Mouse (Mus musculus): ENCODE results near the gene Wscd2. TPM values are rescaled to one million over a fixed set of nuclear protein-coding genes. Genes with fewer than 3 reads are reported as not detected.

Wscd2 gene
- polyA plus RNA-seq, 1 experiment from 2014 or later: 11.3 TPM

- Histone ChIP-seq H3K4me3 (ENCODE audit: low read depth, low read length) (no peak overlapping the region), H3K27me3 (ENCODE audit: control insufficient read depth, insufficient read depth, low read length) (no peaks in the 10 kb centered on the region), H3K4me1 (ENCODE audit: control insufficient read depth, insufficient read depth, low read length) (peaks cover 16% of the 10 kb centered on the region), H3K36me3 (ENCODE audit: control insufficient read depth, insufficient read depth, low read length) (no peaks in the 10 kb centered on the region), H3K27ac (ENCODE audit: low read depth, low read length) (peak overlapping the region; percentile 68), H3K9ac (ENCODE audit: low read length) (no peak overlapping the region), H3K9me3 (ENCODE audit: control insufficient read depth, low read length) (no peaks in the 10 kb centered on the region), H3K4me2 (ENCODE audit: low read depth) (no peak overlapping the region)
- DNase-seq (ENCODE audit: low spot score): peak; percentile 46
- ATAC-seq (ENCODE audit: insufficient read depth, low FRiP score, low TSS enrichment): no peak
- WGBS: 24% methylated on average over 4 of the region's 4 CpGs
Measured at GRCm38 (mm10) chr5:113504654-113505053, 14.5 kb downstream of the Wscd2 start.

- Histone ChIP-seq H3K4me2 (ENCODE audit: low read depth) (no peak overlapping the region), H3K27ac (ENCODE audit: low read depth, low read length) (no peak overlapping the region), H3K9me3 (ENCODE audit: control insufficient read depth, low read length) (no peaks in the 10 kb centered on the region), H3K9ac (ENCODE audit: low read length) (no peak overlapping the region), H3K36me3 (ENCODE audit: control insufficient read depth, insufficient read depth, low read length) (no peaks in the 10 kb centered on the region), H3K4me3 (ENCODE audit: low read depth, low read length) (no peak overlapping the region), H3K27me3 (ENCODE audit: control insufficient read depth, insufficient read depth, low read length) (no peaks in the 10 kb centered on the region), H3K4me1 (ENCODE audit: control insufficient read depth, insufficient read depth, low read length) (peaks cover 16% of the 10 kb centered on the region)
- DNase-seq (ENCODE audit: low spot score) (no peak), ATAC-seq (ENCODE audit: insufficient read depth, low FRiP score, low TSS enrichment) (no peak)
- WGBS: 68% methylated on average over 6 of the region's 6 CpGs
Measured at GRCm38 (mm10) chr5:113506065-113506464, 15.9 kb downstream of the Wscd2 start.

DNA sequence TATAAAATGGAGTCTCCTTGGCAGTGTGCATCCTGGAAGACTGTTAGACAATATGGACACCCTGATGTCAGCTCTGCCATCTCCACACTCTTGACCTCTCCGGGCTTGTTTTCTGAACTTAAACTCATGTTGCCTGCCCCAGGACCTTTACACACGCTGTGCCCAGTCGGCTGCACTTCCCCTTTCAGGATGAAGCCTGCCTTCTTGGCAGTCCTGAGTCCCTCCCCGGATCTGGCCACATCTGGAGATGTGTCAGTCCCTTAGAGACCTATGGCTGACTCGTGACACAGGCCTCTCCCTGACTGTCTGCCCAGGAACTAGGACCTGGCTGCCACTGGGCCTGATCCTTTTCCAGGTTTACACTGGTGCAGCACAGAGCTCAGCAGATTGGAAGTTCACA is 16.6 kb downstream of the Wscd2 start:
- 86% methylated on average over 5 of the region's 5 CpGs for WGBS
- Histone ChIP-seq H3K27me3 (ENCODE audit: control insufficient read depth, insufficient read depth, low read length) (no peaks in the 10 kb centered on the region), H3K27ac (ENCODE audit: low read depth, low read length) (no peak overlapping the region), H3K9ac (ENCODE audit: low read length) (no peak overlapping the region), H3K9me3 (ENCODE audit: control insufficient read depth, low read length) (no peaks in the 10 kb centered on the region), H3K36me3 (ENCODE audit: control insufficient read depth, insufficient read depth, low read length) (no peaks in the 10 kb centered on the region), H3K4me1 (ENCODE audit: control insufficient read depth, insufficient read depth, low read length) (peaks cover 16% of the 10 kb centered on the region), H3K4me2 (ENCODE audit: low read depth) (no peak overlapping the region), H3K4me3 (ENCODE audit: low read depth, low read length) (no peak overlapping the region)
- DNase-seq (ENCODE audit: low spot score): no peak
- no peak for ATAC-seq (ENCODE audit: insufficient read depth, low FRiP score, low TSS enrichment)

GRCm38 (mm10) chr5:113509167-113509566 is 19.0 kb downstream of the Wscd2 start:
- no peak overlapping the region for H3K4me3 ChIP-seq (ENCODE audit: low read depth, low read length)
- no peak for ATAC-seq (ENCODE audit: insufficient read depth, low FRiP score, low TSS enrichment)
- no peak overlapping the region for H3K4me2 ChIP-seq (ENCODE audit: low read depth)
- no peak overlapping the region for H3K9ac ChIP-seq (ENCODE audit: low read length)
- H3K9me3 ChIP-seq (ENCODE audit: control insufficient read depth, low read length): no peaks in the 10 kb centered on the region
- WGBS: 72% methylated on average over 4 of the region's 4 CpGs
- H3K27me3 ChIP-seq (ENCODE audit: control insufficient read depth, insufficient read depth, low read length): no peaks in the 10 kb centered on the region
- H3K4me1 ChIP-seq (ENCODE audit: control insufficient read depth, insufficient read depth, low read length): peaks cover 7% of the 10 kb centered on the region
- DNase-seq (ENCODE audit: low spot score): no peak
- no peak overlapping the region for H3K27ac ChIP-seq (ENCODE audit: low read depth, low read length)
- no peaks in the 10 kb centered on the region for H3K36me3 ChIP-seq (ENCODE audit: control insufficient read depth, insufficient read depth, low read length)

- no peak overlapping the region for H3K4me2 ChIP-seq (ENCODE audit: low read depth)
- no peak overlapping the region for H3K27ac ChIP-seq (ENCODE audit: low read depth, low read length)
- H3K4me1 ChIP-seq (ENCODE audit: control insufficient read depth, insufficient read depth, low read length): peaks cover 7% of the 10 kb centered on the region; the same call in 1 of the 2 replicates
- no peaks in the 10 kb centered on the region for H3K36me3 ChIP-seq (ENCODE audit: control insufficient read depth, insufficient read depth, low read length)
- ATAC-seq (ENCODE audit: insufficient read depth, low FRiP score, low TSS enrichment): no peak
- no peak overlapping the region for H3K9ac ChIP-seq (ENCODE audit: low read length)
- 85% methylated on average over 8 of the region's 8 CpGs for WGBS
- H3K9me3 ChIP-seq (ENCODE audit: control insufficient read depth, low read length): no peaks in the 10 kb centered on the region
- no peaks in the 10 kb centered on the region for H3K27me3 ChIP-seq (ENCODE audit: control insufficient read depth, insufficient read depth, low read length)
- DNase-seq (ENCODE audit: low spot score): no peak
- no peak overlapping the region for H3K4me3 ChIP-seq (ENCODE audit: low read depth, low read length)
Measured at GRCm38 (mm10) chr5:113513640-113514039, 23.5 kb downstream of the Wscd2 start.

- ATAC-seq (ENCODE audit: insufficient read depth, low FRiP score, low TSS enrichment): no peak
- Histone ChIP-seq H3K4me1 (ENCODE audit: control insufficient read depth, insufficient read depth, low read length) (peaks cover 7% of the 10 kb centered on the region; the same call in 1 of the 2 replicates), H3K36me3 (ENCODE audit: control insufficient read depth, insufficient read depth, low read length) (no peaks in the 10 kb centered on the region), H3K9ac (ENCODE audit: low read length) (no peak overlapping the region), H3K9me3 (ENCODE audit: control insufficient read depth, low read length) (no peaks in the 10 kb centered on the region), H3K4me3 (ENCODE audit: low read depth, low read length) (no peak overlapping the region), H3K27me3 (ENCODE audit: control insufficient read depth, insufficient read depth, low read length) (no peaks in the 10 kb centered on the region), H3K4me2 (ENCODE audit: low read depth) (no peak overlapping the region), H3K27ac (ENCODE audit: low read depth, low read length) (no peak overlapping the region)
- WGBS: 91% methylated on average over 6 of the region's 6 CpGs
- no peak for DNase-seq (ENCODE audit: low spot score)
Measured at GRCm38 (mm10) chr5:113514062-113514461, 23.9 kb downstream of the Wscd2 start.

DNA sequence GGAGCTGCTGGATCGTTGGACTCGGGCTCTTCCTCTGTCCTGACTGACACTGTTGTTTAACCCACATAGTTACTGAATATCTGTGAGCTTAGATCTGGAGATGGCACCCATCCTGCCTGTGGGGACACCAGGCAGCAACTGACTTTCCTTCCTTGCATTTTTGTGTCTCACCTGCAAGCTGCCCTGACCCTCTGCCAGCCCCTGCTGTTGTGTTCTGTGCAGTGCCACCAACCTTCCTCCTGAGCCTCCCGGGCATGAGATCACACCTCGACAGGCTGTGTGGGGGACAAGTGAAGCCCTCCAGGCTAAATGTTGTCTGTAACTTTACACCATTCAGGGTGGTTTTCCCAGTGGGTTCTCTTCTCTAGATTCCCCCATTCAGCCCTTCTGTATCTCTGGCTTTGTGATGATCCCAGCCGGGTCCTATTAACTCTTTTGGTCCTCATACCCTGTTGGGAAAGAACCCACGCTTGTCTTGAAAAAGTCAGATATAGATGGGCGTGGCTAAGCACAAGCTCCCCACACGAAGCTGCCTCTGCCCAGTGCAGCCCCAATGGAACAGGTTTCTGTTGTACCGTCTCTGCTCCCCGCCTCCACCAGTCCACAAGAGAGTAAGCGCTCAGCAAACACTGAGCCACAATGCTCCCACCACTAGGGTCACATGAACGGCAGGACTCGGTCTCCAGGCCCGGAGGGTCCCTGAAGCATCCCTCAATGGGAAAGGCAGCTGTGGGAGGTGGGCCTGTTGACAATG is 26.2 kb downstream of the Wscd2 start:
- ATAC-seq (ENCODE audit: insufficient read depth, low FRiP score, low TSS enrichment): no peak
- Histone ChIP-seq H3K27me3 (ENCODE audit: control insufficient read depth, insufficient read depth, low read length) (no peaks in the 10 kb centered on the region), H3K9ac (ENCODE audit: low read length) (no peak overlapping the region), H3K9me3 (ENCODE audit: control insufficient read depth, low read length) (no peaks in the 10 kb centered on the region), H3K4me3 (ENCODE audit: low read depth, low read length) (no peak overlapping the region), H3K4me2 (ENCODE audit: low read depth) (peak overlapping the region; percentile 6; the same call in 1 of the 2 replicates), H3K36me3 (ENCODE audit: control insufficient read depth, insufficient read depth, low read length) (no peaks in the 10 kb centered on the region), H3K27ac (ENCODE audit: low read depth, low read length) (no peak overlapping the region; the same call in 1 of the 2 replicates), H3K4me1 (ENCODE audit: control insufficient read depth, insufficient read depth, low read length) (peaks cover 7% of the 10 kb centered on the region; the same call in 1 of the 2 replicates)
- WGBS: 41% methylated on average over 14 of the region's 14 CpGs
- DNase-seq (ENCODE audit: low spot score): no peak

DNA sequence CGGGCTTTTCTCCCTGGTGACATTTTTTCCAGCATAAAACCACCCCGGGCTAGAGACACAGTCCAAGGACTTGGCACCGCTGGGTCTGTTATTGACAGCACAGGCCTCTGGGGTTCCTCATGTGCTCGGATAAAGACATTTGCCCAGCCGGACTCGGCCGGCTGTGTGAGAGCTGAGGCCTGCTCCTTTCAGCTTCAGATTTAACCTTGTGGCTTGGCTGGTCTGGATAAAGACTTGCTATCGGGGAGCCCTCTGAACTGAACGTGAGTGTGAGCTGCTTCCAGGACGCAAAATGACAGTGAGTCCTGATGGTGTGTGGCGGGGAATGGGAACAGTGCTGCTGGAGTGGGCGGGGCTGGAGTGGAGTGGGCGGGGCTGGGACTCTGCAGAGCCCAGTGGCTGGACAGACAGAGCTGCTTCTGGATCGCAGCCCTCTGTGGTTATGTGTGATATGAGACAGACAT is 26.8 kb downstream of the Wscd2 start:
- Histone ChIP-seq H3K27me3 (ENCODE audit: control insufficient read depth, insufficient read depth, low read length) (no peaks in the 10 kb centered on the region), H3K4me3 (ENCODE audit: low read depth, low read length) (no peak overlapping the region), H3K4me1 (ENCODE audit: control insufficient read depth, insufficient read depth, low read length) (peaks cover 7% of the 10 kb centered on the region; the same call in 1 of the 2 replicates), H3K9ac (ENCODE audit: low read length) (no peak overlapping the region), H3K9me3 (ENCODE audit: control insufficient read depth, low read length) (no peaks in the 10 kb centered on the region), H3K27ac (ENCODE audit: low read depth, low read length) (no peak overlapping the region; the same call in 1 of the 2 replicates), H3K36me3 (ENCODE audit: control insufficient read depth, insufficient read depth, low read length) (no peaks in the 10 kb centered on the region), H3K4me2 (ENCODE audit: low read depth) (peak overlapping the region; percentile 6; the same call in 1 of the 2 replicates)
- no peak for DNase-seq (ENCODE audit: low spot score)
- WGBS: 33% methylated on average over 14 of the region's 14 CpGs
- ATAC-seq (ENCODE audit: insufficient read depth, low FRiP score, low TSS enrichment): no peak

DNA sequence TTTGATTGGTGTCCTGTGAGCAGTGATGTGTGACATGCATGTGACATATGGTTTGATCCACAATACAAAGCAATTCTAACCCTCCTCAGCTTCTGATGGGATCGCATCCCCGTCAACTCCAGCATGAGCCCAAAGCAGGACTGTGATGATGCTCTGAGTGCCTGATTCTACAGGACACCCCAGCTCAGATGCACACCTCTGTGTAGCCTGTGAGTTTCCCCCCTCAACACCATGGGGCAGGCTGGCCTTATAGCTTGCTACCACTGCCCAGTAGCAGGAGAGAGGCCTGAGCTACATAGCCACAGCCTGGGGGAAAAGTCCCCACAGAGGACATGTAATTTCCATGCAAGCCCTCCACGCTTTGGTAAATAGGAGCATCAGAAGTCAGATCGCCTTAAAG is 27.3 kb downstream of the Wscd2 start:
- ATAC-seq (ENCODE audit: insufficient read depth, low FRiP score, low TSS enrichment): no peak
- Histone ChIP-seq H3K27ac (ENCODE audit: low read depth, low read length) (no peak overlapping the region), H3K4me3 (ENCODE audit: low read depth, low read length) (no peak overlapping the region), H3K9me3 (ENCODE audit: control insufficient read depth, low read length) (no peaks in the 10 kb centered on the region), H3K4me2 (ENCODE audit: low read depth) (no peak overlapping the region), H3K9ac (ENCODE audit: low read length) (no peak overlapping the region), H3K27me3 (ENCODE audit: control insufficient read depth, insufficient read depth, low read length) (no peaks in the 10 kb centered on the region), H3K4me1 (ENCODE audit: control insufficient read depth, insufficient read depth, low read length) (peaks cover 7% of the 10 kb centered on the region; the same call in 1 of the 2 replicates), H3K36me3 (ENCODE audit: control insufficient read depth, insufficient read depth, low read length) (no peaks in the 10 kb centered on the region)
- DNase-seq (ENCODE audit: low spot score): no peak
- WGBS: 64% methylated on average over 4 of the region's 4 CpGs

All from neural tube, embryonic 11.5 days (tissue).